Mouse (Mus musculus): ENCODE results near the gene Trim27.

The Trim27 gene

GRCm38 (mm10) chr13:21221656-21222462 is 42.6 kb downstream of the Trim27 start:
- DNase-seq = peak; percentile 48 to 53

GRCm38 (mm10) chr13:21222463-21223022 is 43.3 kb downstream of the Trim27 start:
- DNase-seq = peak; percentile 94 to 96

GRCm38 (mm10) chr13:21223242-21223655 is 44.0 kb downstream of the Trim27 start:
- DNase-seq = peak; percentile 32 to 40

- no peak for DNase-seq
Observed at GRCm38 (mm10) chr13:21224376-21224775, 45.1 kb downstream of the Trim27 start.

- DNase-seq = no peak
Observed at GRCm38 (mm10) chr13:21225206-21225605, 46.0 kb downstream of the Trim27 start.

GRCm38 (mm10) chr13:21226031-21226430 is 46.8 kb downstream of the Trim27 start:
- DNase-seq = no peak

GRCm38 (mm10) chr13:21233732-21234705 is 54.8 kb downstream of the Trim27 start:
- DNase-seq = peak; percentile 91

- no peak for DNase-seq
Observed at GRCm38 (mm10) chr13:21236714-21237113, 57.5 kb downstream of the Trim27 start.

- DNase-seq = no peak
Observed at GRCm38 (mm10) chr13:21237161-21237560, 57.9 kb downstream of the Trim27 start.

- DNase-seq = peak; percentile 33 to 45
Observed at GRCm38 (mm10) chr13:21240788-21241187, 61.5 kb downstream of the Trim27 start.

GRCm38 (mm10) chr13:21242408-21243125 is 63.3 kb downstream of the Trim27 start:
- DNase-seq = peak in 1 of 2 experiments; percentile 36

- no peak for DNase-seq
Observed at GRCm38 (mm10) chr13:21243196-21243595, 64.0 kb downstream of the Trim27 start.

GRCm38 (mm10) chr13:21244089-21244488 is 64.8 kb downstream of the Trim27 start:
- no peak for DNase-seq

All from cerebellum, postnatal 10 days (tissue).